Mouse (Mus musculus) MEL (cell line): Measurements from ENCODE around the gene Tfec. TPM values are rescaled to one million over a fixed set of nuclear protein-coding genes. Genes with fewer than 3 reads are reported as not detected.

Experiments
- DNase-seq: peaks from one replicate; pipeline ENCODE4 v3.0.0; 2011; ENCODE audit warnings: low read depth, low spot score
- H3K27ac ChIP-seq: 2 replicates; pipeline ENCODE4 v1.5.1; 2012; ENCODE audit warnings: low read depth, mild to moderate bottlenecking, control low read depth, low read length, moderate library complexity; ENCODE audit not compliant: control insufficient read depth
- H3K27me3 ChIP-seq, 2 experiments: fragments of 150-350 bp in 1 of 2; sonication (generic) in 1 of 2; 2 replicates each; pipeline ENCODE4 v1.6.1; 2012; ENCODE audit warnings: low read length in 2 of 2, mild to moderate bottlenecking in 2 of 2, improper control_type of control experiment in 1 of 2, moderate library complexity in 1 of 2; ENCODE audit not compliant: insufficient read depth in 2 of 2, control insufficient read depth in 1 of 2
- H3K36me3 ChIP-seq, 2 experiments: 2 replicates each; pipeline ENCODE4 v1.6.1; 2012 to 2014; ENCODE audit warnings: low read length in 2 of 2, improper control_type of control experiment in 1 of 2, inconsistent platforms in 1 of 2, mild to moderate bottlenecking in 1 of 2; ENCODE audit not compliant: insufficient read depth in 2 of 2, control insufficient read depth in 1 of 2
- H3K4me1 ChIP-seq, 2 experiments: fragments of 150-350 bp in 1 of 2; sonication (generic) in 1 of 2; 2 replicates each; pipeline ENCODE4 v1.6.1; 2012; ENCODE audit warnings: low read length in 2 of 2, improper control_type of control experiment in 1 of 2, mild to moderate bottlenecking in 1 of 2; ENCODE audit not compliant: insufficient read depth in 2 of 2, control insufficient read depth in 1 of 2
- H3K4me3 ChIP-seq, 2 experiments: fragments of 150-350 bp in 1 of 2; sonication (generic) in 1 of 2; 2 replicates each; pipeline ENCODE4 v1.5.1; 2012; ENCODE audit warnings: low read depth in 2 of 2, low read length in 2 of 2, mild to moderate bottlenecking in 2 of 2, moderate library complexity in 2 of 2, control low read depth in 1 of 2, improper control_type of control experiment in 1 of 2; ENCODE audit not compliant: control insufficient read depth in 1 of 2, insufficient read depth in 1 of 2
- H3K79me2 ChIP-seq: 2 replicates; pipeline ENCODE4 v1.6.1; 2012; ENCODE audit warnings: mild to moderate bottlenecking, low read length, moderate library complexity; ENCODE audit not compliant: control insufficient read depth, poor library complexity, insufficient read depth
- H3K9ac ChIP-seq: 2 replicates; pipeline ENCODE4 v1.6.1; 2012; ENCODE audit warnings: low read depth, mild to moderate bottlenecking, control low read depth, low read length, moderate library complexity; ENCODE audit not compliant: control insufficient read depth, poor library complexity, severe bottlenecking
- H3K9me3 ChIP-seq: fragments of 150-350 bp; sonication (generic); replicated peaks from 2 replicates; pipeline ENCODE4 v1.6.1; 2012; ENCODE audit warnings: mild to moderate bottlenecking, low read length, improper control_type of control experiment, moderate library complexity; ENCODE audit not compliant: insufficient read depth
- CHD1 ChIP-seq: IDR thresholded peaks from 2 replicates; pipeline ENCODE4 v1.6.1; 2012; ENCODE audit warnings: low read depth, mild to moderate bottlenecking, inconsistent platforms, low read length, improper control_type of control experiment
- CTCF ChIP-seq, 3 experiments: IDR thresholded peaks in 2 of 3; conservative IDR thresholded peaks in 1 of 3; 2 replicates each; pipeline ENCODE4 v1.5.1; 2011 to 2012; ENCODE audit warnings: low read length in 3 of 3, low read depth in 2 of 3, mild to moderate bottlenecking in 2 of 3, improper control_type of control experiment in 1 of 3, inconsistent platforms in 1 of 3, mixed read lengths in 1 of 3, moderate library complexity in 1 of 3; ENCODE audit not compliant: control insufficient read depth in 1 of 3, insufficient read depth in 1 of 3, poor library complexity in 1 of 3, severe bottlenecking in 1 of 3
- E2F4 ChIP-seq: IDR thresholded peaks from 2 replicates; pipeline ENCODE4 v1.6.1; 2011; ENCODE audit warnings: low read depth, low read length, improper control_type of control experiment, borderline replicate concordance
- ETS1 ChIP-seq: IDR thresholded peaks from 2 replicates; pipeline ENCODE4 v1.6.1; 2012; ENCODE audit warnings: low read depth, mild to moderate bottlenecking, inconsistent platforms, low read length, improper control_type of control experiment, moderate library complexity
- GABPA ChIP-seq: IDR thresholded peaks from 2 replicates; pipeline ENCODE4 v1.6.1; 2012; ENCODE audit warnings: low read depth, mild to moderate bottlenecking, inconsistent platforms, low read length, improper control_type of control experiment, moderate library complexity
- GATA1 ChIP-seq: IDR thresholded peaks from 2 replicates; pipeline ENCODE4 v1.6.1; 2011; ENCODE audit warnings: low read depth, low read length, improper control_type of control experiment
- HCFC1 ChIP-seq: IDR thresholded peaks from 2 replicates; pipeline ENCODE4 v1.6.1; 2012; ENCODE audit warnings: low read depth, mild to moderate bottlenecking, inconsistent platforms, low read length, improper control_type of control experiment, moderate library complexity
- JUND ChIP-seq: IDR thresholded peaks from 2 replicates; pipeline ENCODE4 v1.6.1; 2011; ENCODE audit warnings: low read depth, mild to moderate bottlenecking, improper control_type of control experiment, low read length
- KAT2A ChIP-seq: conservative IDR thresholded peaks from 2 replicates; pipeline ENCODE4 v1.6.1; 2012; ENCODE audit warnings: low read depth, low read length, improper control_type of control experiment, inconsistent platforms
- MAFK ChIP-seq: IDR thresholded peaks from 2 replicates; pipeline ENCODE4 v1.6.1; 2011; ENCODE audit warnings: low read depth, mild to moderate bottlenecking, low read length, improper control_type of control experiment, borderline replicate concordance
- MAX ChIP-seq: IDR thresholded peaks from 2 replicates; pipeline ENCODE4 v1.6.1; 2011; ENCODE audit warnings: low read length, improper control_type of control experiment
- MAZ ChIP-seq: IDR thresholded peaks from 2 replicates; pipeline ENCODE4 v1.6.1; 2012; ENCODE audit warnings: low read depth, mild to moderate bottlenecking, inconsistent platforms, low read length, improper control_type of control experiment
- MEF2A ChIP-seq: IDR thresholded peaks from 2 replicates; pipeline ENCODE4 v1.6.1; 2014; ENCODE audit warnings: low read depth, mild to moderate bottlenecking, inconsistent platforms, low read length, improper control_type of control experiment; ENCODE audit not compliant: poor library complexity, insufficient replicate concordance, severe bottlenecking; ENCODE audit errors: extremely low read depth
- MXI1 ChIP-seq: IDR thresholded peaks from 2 replicates; pipeline ENCODE4 v1.6.1; 2011; ENCODE audit warnings: mild to moderate bottlenecking, low read depth, low read length, improper control_type of control experiment
- POLR2A ChIP-seq, 2 experiments: IDR thresholded peaks; 2 replicates each; pipeline ENCODE4 v1.6.1; 2011 to 2012; ENCODE audit warnings: low read length in 2 of 2, mild to moderate bottlenecking in 2 of 2, control low read depth in 1 of 2, improper control_type of control experiment in 1 of 2, low read depth in 1 of 2, moderate library complexity in 1 of 2; ENCODE audit not compliant: control insufficient read depth in 1 of 2, insufficient read depth in 1 of 2, poor library complexity in 1 of 2
- RAD21 ChIP-seq: IDR thresholded peaks from 2 replicates; pipeline ENCODE4 v1.6.1; 2011; ENCODE audit warnings: mild to moderate bottlenecking, low read depth, low read length, improper control_type of control experiment
- SIN3A ChIP-seq: IDR thresholded peaks from 2 replicates; pipeline ENCODE4 v1.6.1; 2012; ENCODE audit warnings: low read length, improper control_type of control experiment, inconsistent platforms
- SMC3 ChIP-seq: IDR thresholded peaks from 2 replicates; pipeline ENCODE4 v1.6.1; 2011; ENCODE audit warnings: low read depth, low read length, improper control_type of control experiment
- TAL1 ChIP-seq: IDR thresholded peaks from 2 replicates; pipeline ENCODE4 v1.6.1; 2012; ENCODE audit warnings: mild to moderate bottlenecking, inconsistent platforms, low read length, moderate library complexity, mixed read lengths
- TBP ChIP-seq: IDR thresholded peaks from 2 replicates; pipeline ENCODE4 v1.8.0; 2011; ENCODE audit warnings: low read depth, low read length, improper control_type of control experiment
- TCF12 ChIP-seq: IDR thresholded peaks from 2 replicates; pipeline ENCODE4 v1.6.1; 2014; ENCODE audit warnings: low read depth, mild to moderate bottlenecking, inconsistent platforms, low read length, improper control_type of control experiment, moderate library complexity
- UBTF ChIP-seq: IDR thresholded peaks from 2 replicates; pipeline ENCODE4 v1.6.1; 2012; ENCODE audit warnings: low read depth, mild to moderate bottlenecking, inconsistent platforms, low read length, improper control_type of control experiment, moderate library complexity, borderline replicate concordance; ENCODE audit not compliant: insufficient read depth
- USF2 ChIP-seq, 2 experiments: IDR thresholded peaks; 2 replicates each; pipeline ENCODE4 v1.6.1; 2011 to 2012; ENCODE audit warnings: improper control_type of control experiment in 2 of 2, low read length in 2 of 2, borderline replicate concordance in 1 of 2, inconsistent platforms in 1 of 2, low read depth in 1 of 2, mild to moderate bottlenecking in 1 of 2; ENCODE audit not compliant: insufficient read depth in 1 of 2
- ZC3H11A ChIP-seq: IDR thresholded peaks from 2 replicates; pipeline ENCODE4 v1.6.1; 2012; ENCODE audit warnings: low read depth, mild to moderate bottlenecking, inconsistent platforms, low read length, improper control_type of control experiment
- ZNF384 ChIP-seq: IDR thresholded peaks from 2 replicates; pipeline ENCODE4 v1.6.1; 2012; ENCODE audit warnings: low read depth, mild to moderate bottlenecking, inconsistent platforms, low read length, improper control_type of control experiment
- polyA plus RNA-seq, 2 experiments: library from polyadenylated mRNA; stranded (reverse) in 1 of 2; unstranded in 1 of 2; fragments of >175 nt in 1 of 2; fragments of >200 nt in 1 of 2; gene quantifications; 2 replicates each; pipeline versions ENCODE4 v1.2.1 to v1.2.4; 2012; ENCODE audit warnings: low replicate concordance in 2 of 2, low read depth in 1 of 2; ENCODE audit not compliant: insufficient read length in 2 of 2, insufficient read depth in 1 of 2, missing spikeins in 1 of 2
- total RNA-seq: library from RNA; depleted of rRNA; stranded (reverse); fragments of 300-350 nt; gene quantifications from 2 replicates; pipeline ENCODE4 v1.2.3, GENCODE M21; 2012

Tfec gene
- total and polyA plus RNA-seq, 3 experiments = not detected

DNA sequence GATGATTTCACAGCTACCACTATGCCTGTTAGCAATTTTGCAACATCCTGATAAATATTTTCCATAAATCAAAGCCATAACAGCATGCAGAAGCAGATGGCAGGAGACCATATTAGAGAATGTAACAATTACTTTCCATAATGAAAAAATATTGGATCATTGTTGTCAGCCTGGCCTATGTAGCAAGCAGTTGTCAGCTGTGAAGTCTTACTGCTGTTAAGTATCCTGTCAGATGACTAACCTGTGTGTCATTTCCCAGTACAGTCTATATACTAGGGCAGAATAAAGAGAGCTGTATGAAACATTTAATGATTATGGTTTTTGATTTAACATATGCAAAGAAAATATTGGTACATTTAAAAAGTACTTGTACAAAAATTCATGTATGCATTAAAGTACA, 69.9 kb downstream of the Tfec start:
- H3K36me3 ChIP-seq = no peaks in the 10 kb centered on the region
- H3K27ac ChIP-seq = no peak overlapping the region
- no peak overlapping the region for H3K9ac ChIP-seq
- H3K4me1 ChIP-seq = no peaks in the 10 kb centered on the region
- no peak for TF ChIP-seq CHD1
- TF ChIP-seq TAL1 = no peak
- no peak for TF ChIP-seq SIN3A
- no peak for TF ChIP-seq HCFC1
- TF ChIP-seq ZNF384 = no peak
- TF ChIP-seq MAZ = no peak
- no peak for TF ChIP-seq ETS1
- no peak for TF ChIP-seq KAT2A
- no peaks in the 10 kb centered on the region for H3K79me2 ChIP-seq
- no peaks in the 10 kb centered on the region for H3K9me3 ChIP-seq
- H3K27me3 ChIP-seq = no peaks in the 10 kb centered on the region
- DNase-seq = no peak
- no peak overlapping the region for H3K4me3 ChIP-seq

DNA sequence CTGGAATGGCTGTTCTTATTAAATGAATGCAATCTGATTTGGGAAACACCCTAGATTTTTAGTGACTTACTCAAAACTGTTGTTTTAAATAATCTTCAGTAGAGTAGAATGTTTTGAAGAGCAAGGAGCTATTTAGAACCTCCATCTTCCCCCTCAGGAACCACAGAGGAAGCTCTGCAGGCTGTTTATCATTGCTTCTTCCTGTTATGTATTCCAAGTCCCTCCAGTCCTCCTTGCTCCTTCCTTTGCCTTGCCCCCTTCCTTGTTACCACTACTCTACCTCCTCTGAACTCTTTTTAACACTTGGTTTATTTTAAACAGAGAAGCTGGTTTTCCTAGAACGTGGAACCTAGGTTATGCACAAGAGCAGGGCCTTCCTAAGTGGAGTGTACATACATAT, 76.3 kb downstream of the Tfec start:
- no peaks in the 10 kb centered on the region for H3K36me3 ChIP-seq
- H3K9me3 ChIP-seq = no peaks in the 10 kb centered on the region
- no peaks in the 10 kb centered on the region for H3K4me1 ChIP-seq
- no peak for TF ChIP-seq TCF12
- TF ChIP-seq POLR2A (IDR thresholded peaks at IDR 0.05; ENCODE audit: control insufficient read depth in 1 of 2, insufficient read depth in 1 of 2, low read depth in 1 of 2, low read length in 2 of 2, poor library complexity in 1 of 2) = no peak
- no peak for TF ChIP-seq E2F4
- TF ChIP-seq RAD21 = no peak
- no peak for TF ChIP-seq GATA1
- TF ChIP-seq ETS1 = no peak
- TF ChIP-seq UBTF = no peak
- no peak for TF ChIP-seq TBP
- TF ChIP-seq ZNF384 = no peak
- no peak for TF ChIP-seq MEF2A
- TF ChIP-seq MAX = no peak
- no peak for TF ChIP-seq MXI1
- TF ChIP-seq KAT2A = no peak
- no peak for TF ChIP-seq USF2 (IDR thresholded peaks at IDR 0.05; ENCODE audit: borderline replicate concordance in 1 of 2, insufficient read depth in 1 of 2, low read depth in 1 of 2, low read length in 2 of 2)
- TF ChIP-seq GABPA = no peak
- no peak for TF ChIP-seq ZC3H11A
- no peak for TF ChIP-seq MAFK
- no peak for TF ChIP-seq CTCF (IDR thresholded peaks at IDR 0.05 in 2 of 3, conservative IDR thresholded peaks at IDR 0.05 in 1 of 3; ENCODE audit: control insufficient read depth in 1 of 3, insufficient read depth in 1 of 3, low read depth in 2 of 3, low read length in 3 of 3, poor library complexity in 1 of 3, severe bottlenecking in 1 of 3)
- no peak for TF ChIP-seq SMC3
- TF ChIP-seq JUND = no peak
- no peaks in the 10 kb centered on the region for H3K79me2 ChIP-seq
- H3K27ac ChIP-seq = no peak overlapping the region
- H3K4me3 ChIP-seq = no peak overlapping the region
- no peak for DNase-seq
- no peaks in the 10 kb centered on the region for H3K27me3 ChIP-seq
- no peak overlapping the region for H3K9ac ChIP-seq
